10 mouse cellular contexts compared by ENCODE assay signal in the genomic region with DNA sequence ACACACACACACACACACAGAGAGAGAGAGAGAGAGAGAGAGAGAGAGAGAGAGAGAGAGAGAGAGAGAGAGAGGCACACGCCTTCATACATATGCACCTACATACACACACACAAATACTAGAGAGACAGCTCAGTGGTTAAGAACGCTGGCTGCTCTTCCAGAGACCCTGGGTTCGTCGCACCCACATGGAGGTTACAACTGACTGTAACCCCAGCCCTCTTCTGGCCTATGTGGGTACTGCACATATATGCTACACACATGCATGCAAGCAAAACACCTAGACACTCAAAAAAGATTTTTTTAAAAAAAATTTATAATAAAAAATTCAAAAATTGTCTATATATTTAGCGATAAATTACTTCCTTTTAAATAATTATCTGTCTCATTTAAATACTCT. TPM values are rescaled to one million over a fixed set of nuclear protein-coding genes. Genes with fewer than 3 reads are reported as not detected.
DNase-seq lines count a peak whose midpoint lies in the region; ATAC-seq and TF ChIP-seq lines count a peak whose summit lies in the region.
"Had no signal": no experiment of that assay in that cellular context is flagged by ENCODE, and none has a peak within 500 bp of the region (broad histone marks: within the 10 kb centered on the region; RNA-seq: fewer than 3 reads in every experiment).

No protein-coding gene starts in this region.

- no peak overlapping the region for H3K4me2 ChIP-seq in kidney, embryonic 15.5 days
- H3K4me2 ChIP-seq: embryonic facial prominence, embryonic 15.5 days; limb, embryonic 15.5 days had no signal

- H3K9me3 ChIP-seq in kidney, embryonic 15.5 days (replicated peaks) = no peaks in the 10 kb centered on the region
- no peaks in the 10 kb centered on the region for H3K9me3 ChIP-seq in ES-Bruce4 (replicated peaks; ENCODE audit: control insufficient read depth, insufficient read depth, low read length, poor library complexity, severe bottlenecking)
- H3K9me3 ChIP-seq: embryonic facial prominence, embryonic 15.5 days; limb, embryonic 15.5 days had no signal

- no peak overlapping the region for H3K9ac ChIP-seq in kidney, embryonic 15.5 days
- H3K9ac ChIP-seq in ES-Bruce4 (ENCODE audit: low read depth, poor library complexity, severe bottlenecking) = no peak overlapping the region
- H3K9ac ChIP-seq: embryonic facial prominence, embryonic 15.5 days; limb, embryonic 15.5 days had no signal

- H3K27me3 ChIP-seq in kidney, adult 2 months (replicated peaks; ENCODE audit: control insufficient read depth, insufficient read depth, low read length) = no peaks in the 10 kb centered on the region
- H3K27me3 ChIP-seq in kidney, embryonic 15.5 days = no peaks in the 10 kb centered on the region
- H3K27me3 ChIP-seq in ES-Bruce4 (ENCODE audit: control insufficient read depth, insufficient read depth, low read length, poor library complexity, severe bottlenecking) = no peaks in the 10 kb centered on the region
- H3K27me3 ChIP-seq: embryonic facial prominence, embryonic 15.5 days; limb, embryonic 15.5 days had no signal

- 66% methylated on average over 5 of the region's 5 CpGs for WGBS in kidney, adult 2 months
- WGBS in kidney, embryonic 15.5 days = 62% methylated on average over 5 of the region's 5 CpGs

- no peaks in the 10 kb centered on the region for H3K36me3 ChIP-seq in kidney, adult 2 months (ENCODE audit: control insufficient read depth, insufficient read depth, low read length)
- 0 out of 2 replicates have a peak, but pooled peaks cover 2% of the 10 kb centered on the region for H3K36me3 ChIP-seq in kidney, embryonic 15.5 days
- H3K36me3 ChIP-seq in ES-Bruce4 (ENCODE audit: control insufficient read depth, insufficient read depth, low read length, poor library complexity, severe bottlenecking) = no peaks in the 10 kb centered on the region
- H3K36me3 ChIP-seq: embryonic facial prominence, embryonic 15.5 days; limb, embryonic 15.5 days had no signal

- H3K4me1 ChIP-seq in kidney, adult 2 months (ENCODE audit: control insufficient read depth, insufficient read depth, low read length) = no peaks in the 10 kb centered on the region
- H3K4me1 ChIP-seq in kidney, embryonic 15.5 days = 0 out of 2 replicates have a peak, but pooled peaks cover 2% of the 10 kb centered on the region
- no peaks in the 10 kb centered on the region for H3K4me1 ChIP-seq in ES-Bruce4 (ENCODE audit: control insufficient read depth, insufficient read depth, low read length)
- H3K4me1 ChIP-seq in brown adipose tissue, adult 24 weeks (ENCODE audit: control insufficient read depth, insufficient read depth, insufficient read length, low read length) = no peaks in the 10 kb centered on the region
- H3K4me1 ChIP-seq: embryonic facial prominence, embryonic 15.5 days; limb, embryonic 15.5 days had no signal

- TF ChIP-seq POLR2A in kidney, adult 2 months (IDR thresholded peaks at IDR 0.05; ENCODE audit: low read depth, low read length) = no peak
- no peak for TF ChIP-seq POLR2A in ES-Bruce4 (IDR thresholded peaks at IDR 0.05; ENCODE audit: insufficient read depth, low read length)

- no peak overlapping the region for H3K4me3 ChIP-seq in kidney, adult 2 months (ENCODE audit: insufficient read depth, low read depth, low read length)
- H3K4me3 ChIP-seq in kidney, embryonic 15.5 days (replicated peaks) = no peak overlapping the region
- no peak overlapping the region for H3K4me3 ChIP-seq in ES-Bruce4 (ENCODE audit: low read depth, low read length)
- no peak overlapping the region for H3K4me3 ChIP-seq in brown adipose tissue, adult 24 weeks (ENCODE audit: insufficient read depth, low read depth, low read length)
- H3K4me3 ChIP-seq: embryonic facial prominence, embryonic 15.5 days; limb, embryonic 15.5 days had no signal

- peak; percentile 42 for DNase-seq in kidney, adult 2 months
- no peak for DNase-seq in right cerebral cortex, adult 2 months (ENCODE audit: low spot score in 2 of 2)
- DNase-seq in layer of hippocampus, adult 9-11 months = no peak

- H3K27ac ChIP-seq in kidney, adult 2 months (ENCODE audit: insufficient read depth, low read depth, low read length) = no peak overlapping the region
- H3K27ac ChIP-seq in kidney, embryonic 15.5 days = no peak overlapping the region
- H3K27ac ChIP-seq in ES-Bruce4 (ENCODE audit: insufficient read depth, low read length) = no peak overlapping the region
- H3K27ac ChIP-seq in brown adipose tissue, adult 24 weeks (replicated peaks; ENCODE audit: low read depth, low read length) = 0 out of 2 replicates have a peak overlapping the region, but pooled peaks have one; percentile 17
- H3K27ac ChIP-seq: embryonic facial prominence, embryonic 15.5 days; limb, embryonic 15.5 days had no signal

- no peak for ATAC-seq in kidney, embryonic 15.5 days (replicated peaks; ENCODE audit: low FRiP score)
- peak; percentile 85 for ATAC-seq in megakaryocyte-erythroid progenitor cell, adult 5-6 weeks (replicated peaks; ENCODE audit: low FRiP score, low TSS enrichment, poor library complexity, severe bottlenecking)
- no peak for ATAC-seq in frontal cortex, adult (ENCODE audit: low TSS enrichment)

- TF ChIP-seq EP300 in ES-Bruce4 (IDR thresholded peaks at IDR 0.05; ENCODE audit: insufficient read depth, low read depth, low read length) = no peak

- peak; percentile 38; the same call in 1 of the 2 replicates for TF ChIP-seq CTCF in kidney, adult 2 months (conservative IDR thresholded peaks at IDR 0.05; ENCODE audit: insufficient read depth, insufficient read length, low read depth, low read length)
- peak; percentile 5 for TF ChIP-seq CTCF in ES-Bruce4 (IDR thresholded peaks at IDR 0.05; ENCODE audit: low read depth, low read length)

RNA-seq across cellular contexts. Expression of a gene that starts 43.1 kb away (rescaled TPM):
- polyA plus RNA-seq in kidney, adult 2 months (2012; rRNA removed) = 4.1 and 5.3 TPM in 2 replicates
- polyA plus RNA-seq in kidney, embryonic 15.5 days (2015; fragmentation: Nextera tagmentation; extraction: Ambion mirVana) = 6.2 and 7.7 TPM in 2 replicates
- polyA plus RNA-seq in ES-Bruce4 (2011; ENCODE audit: insufficient read depth, insufficient read length, low read depth, missing spikeins) = 0.12 and 0.36 TPM in 2 replicates
- polyA plus RNA-seq in brown adipose tissue, adult 24 weeks (2012; ENCODE audit: insufficient read depth, insufficient read length, missing spikeins) = 9.4 and 12.2 TPM in 2 replicates
- not detected in 2 replicates for total RNA-seq in megakaryocyte-erythroid progenitor cell, adult 5-6 weeks (2014; fragmentation: Nextera tagmentation)
- not detected in 2 replicates for total RNA-seq in megakaryocyte-erythroid progenitor cell, adult 5-6 weeks (2017)
